Mouse (Mus musculus): ENCODE results near the gene Strn4.

DNA sequence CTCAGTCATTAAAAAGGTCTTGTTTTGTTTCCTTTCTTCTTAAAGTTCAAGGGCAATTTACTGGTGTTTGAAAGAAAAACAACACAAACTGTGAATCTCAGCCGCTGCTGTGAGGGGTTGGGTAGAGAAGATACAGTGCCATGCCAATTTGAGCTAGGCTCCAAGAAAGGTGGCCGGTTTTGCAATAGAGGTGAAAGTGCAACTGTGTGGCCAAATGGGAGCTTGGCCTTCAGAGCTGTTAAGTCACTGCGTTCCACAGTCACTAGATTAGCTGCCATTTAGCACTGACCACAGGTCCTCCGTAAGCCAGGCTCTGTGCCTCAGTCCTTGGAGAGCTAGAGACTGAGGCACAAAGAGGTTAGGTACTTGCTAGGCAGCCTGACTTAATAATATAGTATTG lies 35.9 kb downstream of the Strn4 start:
- TF ChIP-seq CTCF (IDR thresholded peaks at IDR 0.05; ENCODE audit: low read depth) (no peak), EP300 (IDR thresholded peaks at IDR 0.05; ENCODE audit: low read depth) (no peak)
